Mouse (Mus musculus): ENCODE results near the gene Inpp4a.

DNA sequence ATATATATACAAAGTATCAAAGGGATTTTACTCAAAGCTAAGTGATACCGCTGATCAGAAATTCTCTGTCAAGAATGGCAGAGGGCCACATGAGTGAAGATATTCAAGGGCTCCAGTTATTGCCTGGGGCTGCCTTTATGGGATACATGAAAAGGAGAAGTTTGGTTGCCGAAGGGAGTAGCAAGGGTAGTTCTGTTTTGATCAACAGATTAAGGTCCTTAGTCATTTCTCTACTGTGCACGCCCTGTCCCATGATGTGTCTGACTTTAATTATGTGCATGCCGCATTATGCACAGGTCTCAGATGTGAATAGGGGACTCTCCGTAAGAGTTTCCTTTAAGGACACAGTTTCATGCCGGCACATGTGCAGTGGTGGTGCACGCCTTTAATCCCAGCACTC lies 157.9 kb downstream of the Inpp4a start:
- TF ChIP-seq POLR2A (IDR thresholded peaks at IDR 0.05; ENCODE audit: insufficient read length, low read depth) (no peak), MAX (IDR thresholded peaks at IDR 0.05; ENCODE audit: low read depth) (no peak), MYOD1 (IDR thresholded peaks at IDR 0.05; ENCODE audit: control insufficient read depth in 1 of 3, insufficient read length in 2 of 3, low read depth in 2 of 3) (no peak), TCF12 (IDR thresholded peaks at IDR 0.05; ENCODE audit: insufficient read depth, poor library complexity, severe bottlenecking) (no peak), USF1 (IDR thresholded peaks at IDR 0.05; ENCODE audit: low read depth) (no peak), POLR2AphosphoS2 (IDR thresholded peaks at IDR 0.05; ENCODE audit: insufficient read length, low read depth) (no peak), E2F4 (IDR thresholded peaks at IDR 0.05; ENCODE audit: insufficient read depth) (no peak), MYOG (IDR thresholded peaks at IDR 0.05; ENCODE audit: control insufficient read depth in 1 of 3, insufficient read depth in 1 of 3, insufficient read length in 2 of 3, low read depth in 2 of 3) (no peak), REST (IDR thresholded peaks at IDR 0.05; ENCODE audit: insufficient read depth, insufficient read length) (no peak), TCF3 (IDR thresholded peaks at IDR 0.05; ENCODE audit: insufficient read length, low read depth) (no peak), CEBPB (IDR thresholded peaks at IDR 0.05; ENCODE audit: insufficient read depth, poor library complexity, severe bottlenecking) (no peak)

Data from myocyte (in vitro differentiated cells).